Mouse (Mus musculus) liver, embryonic 11.5 days (tissue): ENCODE data around the gene Taar4. TPM values are rescaled to one million over a fixed set of nuclear protein-coding genes. Genes with fewer than 3 reads are reported as not detected.

Experiments
- ATAC-seq: fragments of 200-750 bp; cut with Nextera tagmentation; replicated peaks from 2 replicates; pipeline ENCODE4 v1.8.0; 2017; ENCODE audit warnings: moderate number of reproducible peaks, mild to moderate bottlenecking, moderate TSS enrichment, moderate library complexity; ENCODE audit not compliant: low FRiP score
- DNase-seq: peaks from one replicate; pipeline ENCODE4 v3.0.0-alpha.2; 2017; ENCODE audit warnings: low spot score
- H3K27ac ChIP-seq: fragments of 300-500 bp; sonication (generic); 2 replicates; pipeline ENCODE4 v1.5.1; 2014; ENCODE audit warnings: mild to moderate bottlenecking, low read depth, low read length, control low read depth
- H3K27me3 ChIP-seq: fragments of 300-500 bp; sonication (generic); replicated peaks from 2 replicates; pipeline ENCODE4 v1.6.1; 2014; ENCODE audit warnings: low read length, mixed read lengths; ENCODE audit not compliant: control insufficient read depth, insufficient read depth
- H3K36me3 ChIP-seq: fragments of 300-500 bp; sonication (generic); 2 replicates; pipeline ENCODE4 v1.6.1; 2014; ENCODE audit warnings: mild to moderate bottlenecking, low read length, moderate library complexity, mixed read lengths; ENCODE audit not compliant: control insufficient read depth, insufficient read depth
- H3K4me1 ChIP-seq: fragments of 300-500 bp; sonication (generic); replicated peaks from 2 replicates; pipeline ENCODE4 v1.6.1; 2014; ENCODE audit warnings: low read length, mixed read lengths; ENCODE audit not compliant: control insufficient read depth, insufficient read depth
- H3K4me2 ChIP-seq: fragments of 300-500 bp; sonication (generic); 2 replicates; pipeline ENCODE4 v1.6.1; 2014; ENCODE audit warnings: mild to moderate bottlenecking, control low read depth, moderate library complexity
- H3K4me3 ChIP-seq: fragments of 300-500 bp; sonication (generic); 2 replicates; pipeline ENCODE4 v1.5.1; 2014; ENCODE audit warnings: low read depth, low read length, control low read depth
- H3K9ac ChIP-seq: fragments of 300-500 bp; sonication (generic); 2 replicates; pipeline ENCODE4 v1.6.1; 2014; ENCODE audit warnings: low read depth, low read length, control low read depth
- H3K9me3 ChIP-seq: fragments of 300-500 bp; sonication (generic); 2 replicates; pipeline ENCODE4 v1.6.1; 2016; ENCODE audit warnings: low read length, inconsistent platforms, mixed read lengths; ENCODE audit not compliant: control insufficient read depth
- WGBS: fragments of 180-500 bp; shearing (Covaris S2); extraction: QIAGEN DNeasy Blood & Tissue Kit; methylation state at CpG from one replicate; pipeline ENCODE4 v1.1.7; 2014; 5-methylcytosine and 5-hydroxymethylcytosine counted together
- polyA plus RNA-seq: library from polyadenylated mRNA; unstranded; fragments of >200 nt; fragmentation: Nextera tagmentation; extraction: Ambion mirVana; gene quantifications from 2 replicates; pipeline ENCODE4 v1.2.1, GENCODE M21; 2014

Gene Taar4
- polyA plus RNA-seq, 1 experiment from 2014 or later: not detected

- Histone ChIP-seq H3K4me1 (no peaks in the 10 kb centered on the region), H3K27ac (no peak overlapping the region), H3K36me3 (no peaks in the 10 kb centered on the region), H3K4me3 (no peak overlapping the region), H3K4me2 (no peak overlapping the region), H3K9ac (no peak overlapping the region), H3K9me3 (no peaks in the 10 kb centered on the region), H3K27me3 (no peaks in the 10 kb centered on the region)
- no peak for ATAC-seq
- no peak for DNase-seq
- WGBS: 78% methylated on average over 6 of the region's 6 CpGs
Measured at GRCm38 (mm10) chr10:23951714-23952113, 8.6 kb upstream of the Taar4 start.

DNA sequence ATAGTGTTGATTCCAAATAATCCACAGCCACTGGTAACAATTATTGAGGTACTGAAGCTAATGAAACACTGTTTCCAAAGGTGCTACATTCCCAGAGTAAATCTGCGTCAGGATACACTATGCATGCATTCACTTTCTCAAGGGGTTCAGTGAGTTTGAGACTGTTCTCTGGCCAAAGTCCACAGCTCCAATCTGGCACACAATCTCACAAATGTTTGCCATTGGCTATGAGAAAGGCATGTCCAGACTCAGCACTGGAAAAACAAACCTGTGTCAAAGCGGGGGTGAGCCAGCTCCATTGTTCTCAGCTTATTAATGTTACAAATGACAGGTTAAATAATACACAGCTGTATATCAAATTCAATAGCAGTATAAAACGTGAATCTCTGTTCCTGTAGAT, 1.2 kb upstream of the Taar4 start:
- Histone ChIP-seq H3K9ac (no peak overlapping the region), H3K4me2 (no peak overlapping the region), H3K27ac (no peak overlapping the region), H3K4me1 (no peaks in the 10 kb centered on the region), H3K36me3 (no peaks in the 10 kb centered on the region), H3K27me3 (no peaks in the 10 kb centered on the region), H3K9me3 (no peaks in the 10 kb centered on the region), H3K4me3 (no peak overlapping the region)
- DNase-seq: no peak
- 64% methylated on average over 3 of the region's 3 CpGs for WGBS
- no peak for ATAC-seq

- no peak overlapping the region for H3K9ac ChIP-seq
- H3K9me3 ChIP-seq: no peaks in the 10 kb centered on the region
- no peak overlapping the region for H3K27ac ChIP-seq
- no peak overlapping the region for H3K4me2 ChIP-seq
- WGBS: 64% methylated on average over 3 of the region's 3 CpGs
- H3K4me1 ChIP-seq: no peaks in the 10 kb centered on the region
- no peaks in the 10 kb centered on the region for H3K36me3 ChIP-seq
- no peak for ATAC-seq
- no peaks in the 10 kb centered on the region for H3K27me3 ChIP-seq
- no peak overlapping the region for H3K4me3 ChIP-seq
- DNase-seq: no peak
Measured at GRCm38 (mm10) chr10:23963444-23963843, 3.1 kb downstream of the Taar4 start.

GRCm38 (mm10) chr10:23964921-23965610, 4.8 kb downstream of the Taar4 start:
- H3K4me2 ChIP-seq: no peak overlapping the region
- no peaks in the 10 kb centered on the region for H3K27me3 ChIP-seq
- no peak overlapping the region for H3K27ac ChIP-seq
- H3K4me3 ChIP-seq: no peak overlapping the region
- no peak overlapping the region for H3K9ac ChIP-seq
- no peaks in the 10 kb centered on the region for H3K4me1 ChIP-seq
- no peaks in the 10 kb centered on the region for H3K9me3 ChIP-seq
- WGBS: 82% methylated on average over 6 of the region's 6 CpGs
- DNase-seq (no peak), ATAC-seq (no peak)
- no peaks in the 10 kb centered on the region for H3K36me3 ChIP-seq

- no peak within 1 kb of the TSS for H3K4me3 ChIP-seq
- ATAC-seq (no peak), DNase-seq (no peak)
- H3K27ac ChIP-seq: no peak within 1 kb of the TSS
- H3K4me1 ChIP-seq: no peaks in the 10 kb centered on the region
- WGBS: 80% methylated on average over 11 of the region's 11 CpGs
- no peaks in the 10 kb centered on the region for H3K36me3 ChIP-seq
- no peaks in the 10 kb centered on the region for H3K9me3 ChIP-seq
- no peak within 1 kb of the TSS for H3K4me2 ChIP-seq
- no peaks in the 10 kb centered on the region for H3K27me3 ChIP-seq
- H3K9ac ChIP-seq: no peak within 1 kb of the TSS
Measured at GRCm38 (mm10) chr10:23970656-23971165, 10.4 kb downstream of the Taar4 start, which contains the start of gene Taar5. Gene Taar5 (plus strand): TSS chr10:23970706.

GRCm38 (mm10) chr10:23971256-23971655, 11.0 kb downstream of the Taar4 start:
- Histone ChIP-seq H3K4me3 (no peak overlapping the region), H3K9ac (no peak overlapping the region), H3K4me1 (no peaks in the 10 kb centered on the region), H3K36me3 (no peaks in the 10 kb centered on the region), H3K27me3 (no peaks in the 10 kb centered on the region), H3K27ac (no peak overlapping the region), H3K9me3 (no peaks in the 10 kb centered on the region), H3K4me2 (no peak overlapping the region)
- DNase-seq (no peak), ATAC-seq (no peak)
- 78% methylated on average over 5 of the region's 5 CpGs for WGBS

DNA sequence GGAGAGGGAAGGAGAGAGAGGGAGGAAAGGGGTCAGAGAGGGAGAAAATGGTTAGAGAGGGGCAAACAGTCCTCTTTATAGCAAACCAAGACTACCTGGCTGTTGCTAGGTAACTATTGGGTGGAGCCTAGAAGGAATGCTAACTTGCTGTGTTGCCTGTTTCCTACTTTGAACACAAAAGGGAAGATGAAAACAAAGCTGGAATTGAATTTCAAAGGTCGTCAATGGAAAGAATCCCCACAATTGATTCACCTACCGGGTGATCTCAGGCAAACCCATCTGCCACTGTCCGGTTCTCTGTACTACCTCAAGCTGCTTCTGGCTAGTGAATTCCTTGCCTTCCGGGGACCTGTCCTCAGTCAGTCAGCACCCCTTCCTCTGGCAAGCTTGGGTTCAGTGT, 17.7 kb downstream of the Taar4 start:
- no peaks in the 10 kb centered on the region for H3K27me3 ChIP-seq
- H3K9ac ChIP-seq: no peak overlapping the region
- DNase-seq (no peak), ATAC-seq (no peak)
- no peaks in the 10 kb centered on the region for H3K9me3 ChIP-seq
- H3K27ac ChIP-seq: no peak overlapping the region
- H3K4me2 ChIP-seq: no peak overlapping the region
- H3K4me1 ChIP-seq: no peaks in the 10 kb centered on the region
- H3K4me3 ChIP-seq: no peak overlapping the region
- no peaks in the 10 kb centered on the region for H3K36me3 ChIP-seq
- WGBS: 61% methylated on average over 4 of the region's 4 CpGs

DNA sequence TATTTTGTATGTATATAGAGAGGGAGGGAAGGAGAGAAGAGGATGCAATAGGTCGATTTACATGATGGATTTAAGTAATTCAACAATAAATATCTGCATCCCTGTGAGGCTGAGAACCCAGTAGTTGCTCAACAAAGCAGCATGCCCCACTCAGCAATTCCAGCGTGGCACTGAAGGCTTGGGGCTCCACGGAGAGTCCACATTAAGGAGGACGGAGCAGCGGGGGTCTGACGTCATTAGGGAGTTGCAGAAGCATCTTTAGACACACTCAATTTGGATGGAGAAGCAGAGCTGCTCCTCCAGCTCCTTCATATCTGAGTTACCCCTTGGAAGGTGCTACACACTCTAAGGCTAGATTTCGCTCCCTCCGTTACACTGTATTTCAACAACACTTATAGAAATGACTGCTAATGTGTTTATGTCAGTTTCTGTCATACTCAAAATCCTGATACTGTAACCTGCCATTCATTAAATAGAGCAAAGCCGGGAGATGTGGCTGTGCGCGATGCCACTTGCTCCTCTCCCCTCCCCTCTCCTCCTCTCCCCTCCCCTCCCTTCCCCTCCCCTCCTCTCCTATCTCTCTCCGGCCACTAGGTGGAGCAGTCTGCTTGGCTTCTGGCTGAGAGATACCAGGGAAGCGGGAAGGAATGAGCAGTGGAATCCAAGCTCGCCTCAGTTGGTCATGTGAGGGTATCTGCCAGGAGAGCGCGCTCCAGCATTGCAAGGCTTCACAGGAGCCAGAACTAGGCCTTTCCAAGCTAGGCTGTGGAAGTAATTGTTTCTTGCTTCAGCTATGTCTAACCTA, 18.8 kb downstream of the Taar4 start:
- no peak overlapping the region for H3K9ac ChIP-seq
- peak; percentile 40 for DNase-seq
- no peak overlapping the region for H3K4me3 ChIP-seq
- no peaks in the 10 kb centered on the region for H3K4me1 ChIP-seq
- WGBS: 36% methylated on average over 16 of the region's 16 CpGs
- no peaks in the 10 kb centered on the region for H3K9me3 ChIP-seq
- H3K27me3 ChIP-seq: no peaks in the 10 kb centered on the region
- no peak overlapping the region for H3K27ac ChIP-seq
- H3K4me2 ChIP-seq: no peak overlapping the region
- H3K36me3 ChIP-seq: no peaks in the 10 kb centered on the region
- ATAC-seq: peak; percentile 75
